Comparison of ENCODE assay signal across 20 mouse cellular contexts in genomic region chr8:87922446-87922845, GRCm38 (mm10). TPM values are rescaled to one million over a fixed set of nuclear protein-coding genes. Genes with fewer than 3 reads are reported as not detected.
DNase-seq lines count a peak whose midpoint lies in the region; ATAC-seq and TF ChIP-seq lines count a peak whose summit lies in the region.
"Had no signal": no experiment of that assay in that cellular context is flagged by ENCODE, and none has a peak within 500 bp of the region (broad histone marks: within the 10 kb centered on the region; RNA-seq: fewer than 3 reads in every experiment).

No protein-coding gene starts in this region.

- TF ChIP-seq POLR2A in kidney, adult 2 months (IDR thresholded peaks at IDR 0.05; ENCODE audit: low read depth, low read length), result no peak

- no peaks in the 10 kb centered on the region for H3K4me1 ChIP-seq in kidney, adult 2 months (ENCODE audit: control insufficient read depth, insufficient read depth, low read length)
- H3K4me1 ChIP-seq in midbrain, postnatal 0 days (ENCODE audit: insufficient read depth, low read length), result no peaks in the 10 kb centered on the region
- peaks cover 27% of the 10 kb centered on the region for H3K4me1 ChIP-seq in midbrain, embryonic 15.5 days
- peaks cover 31% of the 10 kb centered on the region for H3K4me1 ChIP-seq in forebrain, embryonic 13.5 days
- H3K4me1 ChIP-seq: liver, embryonic 15.5 days; megakaryocyte, embryonic 14.5 days had no signal

- no peak overlapping the region for H3K4me3 ChIP-seq in kidney, adult 2 months (ENCODE audit: insufficient read depth, low read depth, low read length)
- no peak overlapping the region for H3K4me3 ChIP-seq in midbrain, postnatal 0 days (ENCODE audit: low read depth, low read length)
- H3K4me3 ChIP-seq in midbrain, embryonic 15.5 days, result no peak overlapping the region
- H3K4me3 ChIP-seq in forebrain, embryonic 13.5 days, result no peak overlapping the region
- H3K4me3 ChIP-seq: embryonic facial prominence, embryonic 13.5 days; heart, embryonic 10.5 days; hindbrain, embryonic 13.5 days; intestine, embryonic 15.5 days; limb, embryonic 13.5 days; liver, embryonic 15.5 days; megakaryocyte, embryonic 14.5 days; stomach, embryonic 15.5 days had no signal

- ATAC-seq in midbrain, postnatal 0 days (ENCODE audit: low FRiP score), result no peak
- no peak for ATAC-seq in midbrain, embryonic 15.5 days (replicated peaks)
- ATAC-seq in forebrain, embryonic 13.5 days, result no peak
- ATAC-seq: intestine, embryonic 15.5 days had no signal

- peak; percentile 66 to 78 for DNase-seq in adrenal gland, adult (ENCODE audit: inconsistent age in 2 of 2, low spot score in 1 of 2)
- DNase-seq in adrenal gland, postnatal 4 days (ENCODE audit: low spot score in 2 of 2), result no peak
- peak; percentile 58 for DNase-seq in kidney, adult 2 months
- DNase-seq in kidney, adult 8-10 months, result no peak
- peak; percentile 41 for DNase-seq in midbrain, postnatal 0 days (ENCODE audit: low spot score)
- DNase-seq in skeletal muscle tissue, adult 2 months (ENCODE audit: low read depth, low spot score), result peak; percentile 44
- DNase-seq: cerebellum, adult 11-12 months; heart, postnatal 10 days; lung, postnatal 10 days had no signal

- no peaks in the 10 kb centered on the region for H3K9me3 ChIP-seq in midbrain, postnatal 0 days (ENCODE audit: low read length)
- H3K9me3 ChIP-seq in midbrain, embryonic 15.5 days, result no peaks in the 10 kb centered on the region
- H3K9me3 ChIP-seq in forebrain, embryonic 13.5 days (replicated peaks), result no peaks in the 10 kb centered on the region
- H3K9me3 ChIP-seq: embryonic facial prominence, embryonic 13.5 days; heart, embryonic 10.5 days; hindbrain, embryonic 13.5 days; intestine, embryonic 15.5 days; limb, embryonic 13.5 days; liver, embryonic 15.5 days; megakaryocyte, embryonic 14.5 days; stomach, embryonic 15.5 days had no signal

- no peaks in the 10 kb centered on the region for H3K27me3 ChIP-seq in kidney, adult 2 months (replicated peaks; ENCODE audit: control insufficient read depth, insufficient read depth, low read length)
- no peaks in the 10 kb centered on the region for H3K27me3 ChIP-seq in midbrain, postnatal 0 days (ENCODE audit: insufficient read depth, low read length)
- no peaks in the 10 kb centered on the region for H3K27me3 ChIP-seq in midbrain, embryonic 15.5 days (replicated peaks)
- H3K27me3 ChIP-seq in forebrain, embryonic 13.5 days, result no peaks in the 10 kb centered on the region
- H3K27me3 ChIP-seq: embryonic facial prominence, embryonic 13.5 days; hindbrain, embryonic 13.5 days; intestine, embryonic 15.5 days; limb, embryonic 13.5 days; liver, embryonic 15.5 days; stomach, embryonic 15.5 days had no signal

- no peak overlapping the region for H3K9ac ChIP-seq in midbrain, postnatal 0 days (replicated peaks; ENCODE audit: low read length, poor library complexity, severe bottlenecking)
- no peak overlapping the region for H3K9ac ChIP-seq in midbrain, embryonic 15.5 days
- H3K9ac ChIP-seq in forebrain, embryonic 13.5 days, result no peak overlapping the region
- H3K9ac ChIP-seq: embryonic facial prominence, embryonic 13.5 days; hindbrain, embryonic 13.5 days; intestine, embryonic 15.5 days; liver, embryonic 15.5 days; stomach, embryonic 15.5 days had no signal

- H3K27ac ChIP-seq in kidney, adult 2 months (ENCODE audit: insufficient read depth, low read depth, low read length), result no peak overlapping the region
- no peak overlapping the region for H3K27ac ChIP-seq in midbrain, postnatal 0 days (ENCODE audit: low read depth, low read length)
- no peak overlapping the region for H3K27ac ChIP-seq in midbrain, embryonic 15.5 days
- H3K27ac ChIP-seq in forebrain, embryonic 13.5 days, result no peak overlapping the region
- H3K27ac ChIP-seq: heart, embryonic 10.5 days; hindbrain, embryonic 13.5 days; intestine, embryonic 15.5 days; limb, embryonic 13.5 days; liver, embryonic 15.5 days; stomach, embryonic 15.5 days had no signal

- TF ChIP-seq CTCF in kidney, adult 2 months (conservative IDR thresholded peaks at IDR 0.05; ENCODE audit: insufficient read depth, insufficient read length, low read depth, low read length), result no peak
- TF ChIP-seq CTCF in midbrain, postnatal 0 days (IDR thresholded peaks at IDR 0.05), result no peak

- H3K4me2 ChIP-seq in midbrain, postnatal 0 days (ENCODE audit: low read depth, low read length, poor library complexity, severe bottlenecking), result no peak overlapping the region
- no peak overlapping the region for H3K4me2 ChIP-seq in midbrain, embryonic 15.5 days
- no peak overlapping the region for H3K4me2 ChIP-seq in forebrain, embryonic 13.5 days
- H3K4me2 ChIP-seq: embryonic facial prominence, embryonic 13.5 days; hindbrain, embryonic 13.5 days; intestine, embryonic 15.5 days; limb, embryonic 13.5 days; liver, embryonic 15.5 days; stomach, embryonic 15.5 days had no signal

- no peaks in the 10 kb centered on the region for H3K36me3 ChIP-seq in kidney, adult 2 months (ENCODE audit: control insufficient read depth, insufficient read depth, low read length)
- no peaks in the 10 kb centered on the region for H3K36me3 ChIP-seq in midbrain, postnatal 0 days (ENCODE audit: insufficient read depth, low read length)
- no peaks in the 10 kb centered on the region for H3K36me3 ChIP-seq in midbrain, embryonic 15.5 days (replicated peaks)
- H3K36me3 ChIP-seq in forebrain, embryonic 13.5 days (ENCODE audit: poor library complexity, severe bottlenecking), result no peaks in the 10 kb centered on the region
- H3K36me3 ChIP-seq: heart, embryonic 10.5 days; hindbrain, embryonic 13.5 days; intestine, embryonic 15.5 days; liver, embryonic 15.5 days; stomach, embryonic 15.5 days had no signal

- WGBS in kidney, adult 2 months, result 24% methylated on average over 6 of the region's 6 CpGs
- 60% methylated on average over 6 of the region's 6 CpGs for WGBS in midbrain, postnatal 0 days
- WGBS in midbrain, embryonic 15.5 days, result 76% methylated on average over 6 of the region's 6 CpGs
- 84% methylated on average over 6 of the region's 6 CpGs for WGBS in forebrain, embryonic 13.5 days

RNA-seq across cellular contexts. Expression of gene Zfp423, which starts 36.9 kb away (rescaled TPM):
- 10 to 100 TPM; 39.4 to 41.8 TPM for total RNA-seq in adrenal gland, postnatal 4 days (2021)
- 4.1 and 5.6 TPM in 2 replicates for polyA plus RNA-seq in kidney, adult 2 months (2012; rRNA removed)
- 53.6 and 57.5 TPM in 2 replicates for total RNA-seq in midbrain, postnatal 0 days (2014; rRNA removed)
- polyA plus RNA-seq in midbrain, postnatal 0 days (2015; fragmentation: Nextera tagmentation; extraction: Ambion mirVana), result 17.9 and 22.9 TPM in 2 replicates
- polyA plus RNA-seq in midbrain, embryonic 15.5 days (2015; fragmentation: Nextera tagmentation; extraction: Ambion mirVana), result 35.1 and 35.7 TPM in 2 replicates
- polyA plus RNA-seq in forebrain, embryonic 13.5 days (2015; fragmentation: Nextera tagmentation; extraction: Ambion mirVana), result 21.5 and 23.2 TPM in 2 replicates
- total RNA-seq: MEL had no signal

Comparison
In these comparisons a context has a peak if more than half of its experiments do, and no peak if none do; other contexts are left out.
1. DNase-seq: peak in adrenal gland, adult (2 of 2), kidney, adult 2 months (single experiment), midbrain, postnatal 0 days (single experiment) and skeletal muscle tissue, adult 2 months (single experiment); none in adrenal gland, postnatal 4 days (0 of 2) and kidney, adult 8-10 months (0 of 2).